Comparison of ENCODE assay signal across 19 mouse cellular contexts in the genomic region with DNA sequence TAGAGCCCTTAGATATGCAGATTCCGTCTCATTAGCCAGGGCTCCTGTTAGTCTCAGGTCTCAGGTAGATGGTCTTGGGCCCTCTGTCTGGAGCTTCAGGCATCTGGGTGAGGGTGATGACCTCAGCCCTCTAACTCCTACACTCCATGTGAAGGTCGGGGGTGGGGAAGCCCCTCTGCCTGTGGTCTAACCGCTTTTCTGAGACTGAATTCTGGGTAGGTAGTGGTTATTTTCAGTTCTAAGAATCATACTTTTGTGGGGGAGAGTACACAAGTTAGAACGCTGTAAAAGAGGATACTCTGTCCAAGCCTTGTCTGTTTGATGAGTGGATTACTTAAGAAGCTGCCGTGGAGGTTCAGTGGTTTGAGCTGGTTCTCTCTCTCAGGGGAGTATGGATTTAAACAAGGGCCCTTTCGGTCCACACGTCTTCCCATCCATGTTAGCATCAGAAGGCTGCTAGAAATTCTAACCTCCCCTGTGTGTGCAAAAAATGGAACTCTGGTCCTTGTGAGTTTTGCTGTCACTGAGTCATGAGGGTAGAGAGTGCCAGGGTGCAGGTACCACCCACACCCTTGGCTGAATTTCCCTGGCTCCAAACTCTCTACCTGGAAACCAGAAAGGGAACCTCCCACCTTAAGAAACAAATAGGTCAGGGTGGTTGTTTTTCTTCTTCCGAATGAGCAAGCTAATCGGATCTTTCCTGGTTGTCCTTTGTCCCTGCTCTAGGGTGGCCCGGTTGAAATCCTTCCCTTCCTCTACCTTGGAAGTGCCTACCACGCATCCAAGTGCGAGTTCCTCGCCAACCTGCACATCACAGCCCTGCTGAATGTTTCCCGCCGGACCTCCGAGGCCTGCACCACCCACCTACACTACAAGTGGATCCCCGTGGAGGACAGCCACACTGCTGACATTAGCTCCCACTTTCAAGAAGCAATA. TPM values are rescaled to one million over a fixed set of nuclear protein-coding genes. Genes with fewer than 3 reads are reported as not detected.
DNase-seq lines count a peak whose midpoint lies in the region; ATAC-seq lines count a peak whose summit lies in the region.
"Had no signal": no experiment of that assay in that cellular context is flagged by ENCODE, and none has a peak within 500 bp of the region (broad histone marks: within the 10 kb centered on the region; RNA-seq: fewer than 3 reads in every experiment).

No protein-coding gene starts in this region.

- H3K36me3 ChIP-seq in limb, embryonic 10.5 days, result peaks cover 79% of the 10 kb centered on the region
- H3K36me3 ChIP-seq: midbrain, embryonic 15.5 days; neural tube, embryonic 13.5 days had no signal

- 83% methylated on average over 17 of the region's 17 CpGs for WGBS in limb, embryonic 10.5 days

- 0 out of 2 replicates have a peak, but pooled peaks cover 1% of the 10 kb centered on the region for H3K27me3 ChIP-seq in limb, embryonic 10.5 days (ENCODE audit: low read depth, poor library complexity, severe bottlenecking)
- H3K27me3 ChIP-seq: embryonic facial prominence, embryonic 12.5 days; heart, embryonic 12.5 days had no signal

- 0 out of 2 replicates have a peak, but pooled peaks have one; percentile 3 for ATAC-seq in megakaryocyte progenitor cell, adult 5-6 weeks (replicated peaks; ENCODE audit: poor library complexity)
- ATAC-seq: forebrain, embryonic 13.5 days; intestine, embryonic 16.5 days; midbrain, embryonic 15.5 days had no signal

- H3K27ac ChIP-seq in limb, embryonic 10.5 days, result no peak overlapping the region
- H3K27ac ChIP-seq: embryonic facial prominence, embryonic 12.5 days; forebrain, embryonic 13.5 days; limb, embryonic 13.5 days; macrophage; midbrain, embryonic 15.5 days; neural tube, embryonic 13.5 days had no signal

- no peak overlapping the region for H3K4me3 ChIP-seq in limb, embryonic 10.5 days
- H3K4me3 ChIP-seq: embryonic facial prominence, embryonic 12.5 days; forebrain, embryonic 13.5 days; heart, embryonic 12.5 days; limb, embryonic 13.5 days; midbrain, embryonic 15.5 days; neural tube, embryonic 13.5 days had no signal

- peaks cover 33% of the 10 kb centered on the region for H3K4me1 ChIP-seq in limb, embryonic 10.5 days
- H3K4me1 ChIP-seq: embryonic facial prominence, embryonic 12.5 days; forebrain, embryonic 13.5 days; midbrain, embryonic 15.5 days had no signal

- no peaks in the 10 kb centered on the region for H3K9me3 ChIP-seq in limb, embryonic 10.5 days (replicated peaks)
- H3K9me3 ChIP-seq: embryonic facial prominence, embryonic 12.5 days; forebrain, embryonic 13.5 days; heart, embryonic 12.5 days; limb, embryonic 13.5 days; midbrain, embryonic 15.5 days; neural tube, embryonic 13.5 days had no signal

- DNase-seq in thymus, postnatal 0 days (ENCODE audit: low spot score), result peak; percentile 66
- no peak for DNase-seq in thymus, adult 18-20 months
- DNase-seq in cerebellum, adult 9-10 months, result peak; percentile 75
- no peak for DNase-seq in kidney, postnatal 10 days
- DNase-seq in adrenal gland, postnatal 25 days, result no peak
- no peak for DNase-seq in limb, embryonic 10.5 days (ENCODE audit: low spot score)
- DNase-seq: adrenal gland, postnatal 10 days; gastrocnemius, postnatal 36 days; kidney, postnatal 36 days; lung, adult 18-20 months had no signal

RNA-seq across cellular contexts. Expression of a gene that starts 8.1 kb away (rescaled TPM):
- polyA plus RNA-seq in thymus, postnatal 0 days (2015; fragmentation: Nextera tagmentation; extraction: Ambion mirVana), result 33.2 and 34.4 TPM in 2 replicates
- total RNA-seq in megakaryocyte progenitor cell, adult 5-6 weeks (2015), result 6.8 and 7.1 TPM in 2 replicates
- total RNA-seq in megakaryocyte progenitor cell, adult 5-6 weeks (2017), result 3.4 and 6.0 TPM in 2 replicates
- total RNA-seq in adrenal gland, postnatal 25 days (2021), result 6.0 and 11.3 TPM in 2 replicates
- 6.4 and 8.9 TPM in 2 replicates for polyA plus RNA-seq in limb, embryonic 10.5 days (2016; fragmentation: Nextera tagmentation; extraction: Ambion mirVana)

RNA-seq across cellular contexts. Expression of a gene that starts 51.9 kb away (rescaled TPM):
- 267 and 304 TPM in 2 replicates for polyA plus RNA-seq in thymus, postnatal 0 days (2015; fragmentation: Nextera tagmentation; extraction: Ambion mirVana)
- total RNA-seq in megakaryocyte progenitor cell, adult 5-6 weeks (2015), result 60.9 and 62.8 TPM in 2 replicates
- 141 and 174 TPM in 2 replicates for total RNA-seq in megakaryocyte progenitor cell, adult 5-6 weeks (2017)
- 52.6 and 90.3 TPM in 2 replicates for total RNA-seq in adrenal gland, postnatal 25 days (2021)
- 549 and 585 TPM in 2 replicates for polyA plus RNA-seq in limb, embryonic 10.5 days (2016; fragmentation: Nextera tagmentation; extraction: Ambion mirVana)

Comparison
In these comparisons a context has a peak if more than half of its experiments do, and no peak if none do; other contexts are left out.
1. DNase-seq: peak in thymus, postnatal 0 days (single experiment) and cerebellum, adult 9-10 months (single experiment); none in thymus, adult 18-20 months (0 of 2), kidney, postnatal 10 days (single experiment), adrenal gland, postnatal 25 days (single experiment) and limb, embryonic 10.5 days (single experiment).